25 mouse cellular contexts compared by ENCODE assay signal in genomic region chr5:36594344-36594743, GRCm38 (mm10). TPM values are rescaled to one million over a fixed set of nuclear protein-coding genes. Genes with fewer than 3 reads are reported as not detected.
DNase-seq lines count a peak whose midpoint lies in the region; ATAC-seq and TF ChIP-seq lines count a peak whose summit lies in the region.
"Had no signal": no experiment of that assay in that cellular context is flagged by ENCODE, and none has a peak within 500 bp of the region (broad histone marks: within the 10 kb centered on the region; RNA-seq: fewer than 3 reads in every experiment).

No protein-coding gene starts in this region.

- no peak for DNase-seq in frontal cortex, postnatal 36 days (ENCODE audit: low spot score in 2 of 2)
- DNase-seq in left cerebral cortex, adult 2 months (ENCODE audit: extremely low spot score in 1 of 2, low spot score in 2 of 2) = no peak
- DNase-seq in left cerebral cortex, adult 11 months (ENCODE audit: low spot score) = no peak
- DNase-seq in brain, adult 2 months (ENCODE audit: low read depth, low spot score) = peak; percentile 51
- DNase-seq: adrenal gland, adult 8-10 months; adrenal gland, postnatal 14 days; adrenal gland, postnatal 36 days; B cell, adult 2 months; cerebellum, adult 11 months; cerebellum, adult 18-20 months; cerebellum, adult 8-10 months; cerebellum, adult 9-11 months; cerebellum, postnatal 14 days; cerebellum, postnatal 36 days; embryo, embryonic 11 days had no signal

- intact Hi-C loops in left cerebral cortex, adult 2 months (cut with DNase I) = no loop called here

- peak overlapping the region; percentile 64 for H3K27ac ChIP-seq in left cerebral cortex, adult 2 months
- H3K27ac ChIP-seq: embryonic facial prominence, embryonic 13.5 days; embryonic facial prominence, embryonic 15.5 days; forebrain, embryonic 10.5 days; forebrain, embryonic 12.5 days had no signal

- ATAC-seq in frontal cortex, adult (ENCODE audit: low TSS enrichment) = peak; percentile 58
- ATAC-seq: activated CD4-positive, CD25-positive, alpha-beta regulatory T cell, adult 4 months; CD4-positive, CD25-positive, alpha-beta regulatory T cell, adult 4 months; forebrain, embryonic 14.5 days; forebrain, embryonic 16.5 days had no signal

- no peak for TF ChIP-seq CTCF in left cerebral cortex, adult 2 months (IDR thresholded peaks at IDR 0.05)

- no peak overlapping the region for H3K4me3 ChIP-seq in left cerebral cortex, adult 2 months
- H3K4me3 ChIP-seq: embryonic facial prominence, embryonic 13.5 days; embryonic facial prominence, embryonic 15.5 days; erythroblast, embryonic 14.5 days; forebrain, embryonic 10.5 days; forebrain, embryonic 12.5 days had no signal

RNA-seq across cellular contexts. Expression of gene Tbc1d14, which starts 1.3 kb away (rescaled TPM):
- 10 to 100 TPM; 82.0 to 82.4 TPM for total RNA-seq in left cerebral cortex, adult 2 months (2021)
